Mouse (Mus musculus) heart, embryonic 16.5 days (tissue): ENCODE results near the gene Top1. TPM values are rescaled to one million over a fixed set of nuclear protein-coding genes. Genes with fewer than 3 reads are reported as not detected.

Experiments
- ATAC-seq: fragments of 200-750 bp; cut with Nextera tagmentation; replicated peaks from 2 replicates; pipeline ENCODE4 v1.8.0; 2017; ENCODE audit warnings: moderate number of reproducible peaks; ENCODE audit not compliant: insufficient read depth, low FRiP score; ENCODE audit errors: extremely low read depth
- H3K27ac ChIP-seq: fragments of 300-500 bp; sonication (generic); 2 replicates; pipeline ENCODE4 v1.5.1; 2014; ENCODE audit warnings: mild to moderate bottlenecking, low read length, control low read depth, moderate library complexity
- H3K27me3 ChIP-seq: fragments of 300-500 bp; sonication (generic); 2 replicates; pipeline ENCODE4 v1.6.1; 2014; ENCODE audit warnings: low read length, mixed read lengths; ENCODE audit not compliant: control insufficient read depth, insufficient read depth
- H3K36me3 ChIP-seq: fragments of 300-500 bp; sonication (generic); 2 replicates; pipeline ENCODE4 v1.6.1; 2014; ENCODE audit not compliant: control insufficient read depth, insufficient read depth
- H3K4me1 ChIP-seq: fragments of 300-500 bp; sonication (generic); 2 replicates; pipeline ENCODE4 v1.6.1; 2014; ENCODE audit warnings: low read length, mixed read lengths; ENCODE audit not compliant: control insufficient read depth, insufficient read depth
- H3K4me2 ChIP-seq: fragments of 300-500 bp; sonication (generic); 2 replicates; pipeline ENCODE4 v1.6.1; 2014; ENCODE audit warnings: low read depth, mild to moderate bottlenecking, control low read depth, low read length
- H3K4me3 ChIP-seq: fragments of 300-500 bp; sonication (generic); 2 replicates; pipeline ENCODE4 v1.5.1; 2014; ENCODE audit warnings: mild to moderate bottlenecking, control low read depth, low read length
- H3K9ac ChIP-seq: fragments of 300-500 bp; sonication (generic); 2 replicates; pipeline ENCODE4 v1.6.1; 2014; ENCODE audit warnings: low read length, control low read depth
- H3K9me3 ChIP-seq: fragments of 300-500 bp; sonication (generic); replicated peaks from 2 replicates; pipeline ENCODE4 v1.6.1; 2016; ENCODE audit warnings: low read length; ENCODE audit not compliant: control insufficient read depth
- WGBS: fragments of 180-500 bp; shearing (Covaris S2); extraction: QIAGEN DNeasy Blood & Tissue Kit; methylation state at CpG from one replicate; pipeline ENCODE4 v1.1.7; 2014; 5-methylcytosine and 5-hydroxymethylcytosine counted together
- polyA plus RNA-seq: library from polyadenylated mRNA; unstranded; fragments of >200 nt; fragmentation: Nextera tagmentation; extraction: Ambion mirVana; gene quantifications from 2 replicates; pipeline ENCODE4 v1.2.1, GENCODE M21; 2015

Top1 gene
- polyA plus RNA-seq, 1 experiment from 2014 or later, result 48.7 TPM

DNA sequence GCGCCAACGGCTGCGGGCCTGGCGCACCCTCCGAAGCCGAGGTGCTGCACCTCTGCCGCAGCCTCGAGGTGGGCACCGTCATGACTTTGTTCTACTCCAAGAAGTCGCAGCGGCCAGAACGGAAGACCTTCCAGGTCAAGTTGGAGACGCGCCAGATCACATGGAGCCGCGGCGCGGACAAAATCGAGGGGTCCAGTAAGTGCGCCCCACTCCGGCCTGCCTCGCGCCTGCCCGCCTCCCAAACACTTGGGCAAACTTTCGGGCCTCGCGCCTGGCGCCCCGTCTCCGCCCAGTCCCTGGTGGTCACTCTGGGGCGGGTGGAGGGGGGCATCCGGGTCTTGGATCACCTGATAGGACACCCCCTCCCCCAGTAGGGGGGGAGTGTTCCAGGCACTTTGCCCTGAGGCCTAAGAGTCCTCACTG, 86.2 kb downstream of the Top1 start:
- Histone ChIP-seq H3K36me3 (peaks cover 5% of the 10 kb centered on the region), H3K4me3 (peak overlapping the region; percentile 93), H3K27ac (peak overlapping the region; percentile 91), H3K9ac (peak overlapping the region; percentile 97), H3K27me3 (no peaks in the 10 kb centered on the region), H3K4me1 (peaks cover 43% of the 10 kb centered on the region), H3K4me2 (peak overlapping the region; percentile 79), H3K9me3 (no peaks in the 10 kb centered on the region)
- peak; percentile 29 for ATAC-seq
- WGBS, result under 1% methylated on average over 32 of the region's 32 CpGs

DNA sequence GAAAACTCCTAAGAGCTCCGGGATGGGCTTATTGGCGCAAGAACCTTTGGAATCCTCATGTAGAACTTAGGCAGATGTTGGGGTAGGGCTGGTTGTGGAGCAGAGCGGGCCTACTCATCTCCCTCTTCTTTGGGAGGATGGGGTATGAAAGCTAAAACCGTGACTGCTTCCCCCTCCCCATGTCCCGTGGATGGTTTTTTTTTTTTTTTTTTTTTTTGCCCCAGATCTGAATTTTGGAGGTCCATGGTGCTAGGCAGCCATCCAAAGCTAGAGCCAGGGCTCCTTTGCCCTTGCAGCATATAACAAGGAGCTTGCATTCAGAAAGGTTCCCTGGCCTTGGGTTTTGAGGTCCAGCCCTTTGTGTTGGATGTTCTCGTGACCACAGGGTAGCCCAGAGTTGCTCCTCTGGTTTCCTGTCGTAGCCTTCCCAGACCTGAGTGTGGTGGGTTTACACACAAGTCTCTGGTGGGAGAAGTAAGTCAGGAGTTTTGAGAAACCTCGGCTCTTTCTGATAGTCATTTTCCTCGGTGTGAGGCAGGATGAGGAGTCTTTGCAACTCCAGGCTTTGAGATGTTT, 86.8 kb downstream of the Top1 start:
- Histone ChIP-seq H3K9ac (peak overlapping the region; percentile 97), H3K4me1 (peaks cover 43% of the 10 kb centered on the region), H3K4me2 (peak overlapping the region; percentile 79), H3K36me3 (peaks cover 5% of the 10 kb centered on the region), H3K9me3 (no peaks in the 10 kb centered on the region), H3K4me3 (peak overlapping the region; percentile 93), H3K27ac (peak overlapping the region; percentile 91), H3K27me3 (no peaks in the 10 kb centered on the region)
- WGBS, result 27% methylated on average over 9 of the region's 9 CpGs
- ATAC-seq, result no peak

DNA sequence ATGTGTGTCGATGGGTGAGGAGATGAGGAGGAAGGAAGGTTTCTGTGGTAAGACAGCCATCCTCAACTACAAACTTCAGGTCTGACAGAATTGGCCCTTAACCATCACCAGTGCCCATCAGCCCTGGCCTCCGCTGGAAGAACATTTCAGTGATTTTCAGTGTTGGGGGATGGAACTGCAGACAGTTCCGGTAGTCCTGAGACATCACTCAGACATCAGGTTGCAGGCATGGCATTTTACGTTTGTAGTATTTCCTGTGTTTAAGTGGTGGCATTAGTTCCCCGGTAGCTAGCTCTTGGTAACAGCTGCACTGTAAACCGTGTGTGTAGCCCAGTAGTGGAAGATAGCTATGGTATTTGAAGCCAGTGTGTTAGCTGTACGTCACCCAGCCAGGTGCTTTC, 87.4 kb downstream of the Top1 start:
- H3K4me3 ChIP-seq, result peak overlapping the region; percentile 93
- WGBS, result 25% methylated on average over 7 of the region's 7 CpGs
- no peak for ATAC-seq
- 0 out of 2 replicates have a peak overlapping the region, but pooled peaks have one; percentile 91 for H3K27ac ChIP-seq
- no peaks in the 10 kb centered on the region for H3K27me3 ChIP-seq
- H3K36me3 ChIP-seq, result peaks cover 5% of the 10 kb centered on the region
- no peaks in the 10 kb centered on the region for H3K9me3 ChIP-seq
- peak overlapping the region; percentile 97 for H3K9ac ChIP-seq
- H3K4me1 ChIP-seq, result peaks cover 49% of the 10 kb centered on the region
- peak overlapping the region; percentile 79 for H3K4me2 ChIP-seq

DNA sequence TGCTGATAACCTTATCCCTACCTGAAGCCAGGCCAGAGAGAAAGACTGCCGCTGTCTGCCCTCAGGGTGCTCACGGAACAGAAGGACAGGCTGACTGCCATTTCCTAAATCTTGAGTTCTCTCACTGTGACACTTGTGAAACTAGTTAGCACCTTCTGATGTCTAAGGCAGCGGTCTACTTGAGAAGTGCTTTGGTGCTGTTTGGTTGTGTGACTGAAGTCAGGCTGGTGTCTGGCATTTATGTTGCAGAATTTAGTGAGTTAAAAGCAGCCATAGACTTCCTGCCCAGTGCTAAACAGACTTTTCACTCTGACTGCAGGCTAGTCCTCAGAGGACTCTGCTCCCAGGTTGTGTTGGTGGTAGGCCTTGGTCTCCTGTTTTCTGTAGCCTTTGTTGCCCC, 88.6 kb downstream of the Top1 start:
- no peak overlapping the region for H3K4me3 ChIP-seq

DNA sequence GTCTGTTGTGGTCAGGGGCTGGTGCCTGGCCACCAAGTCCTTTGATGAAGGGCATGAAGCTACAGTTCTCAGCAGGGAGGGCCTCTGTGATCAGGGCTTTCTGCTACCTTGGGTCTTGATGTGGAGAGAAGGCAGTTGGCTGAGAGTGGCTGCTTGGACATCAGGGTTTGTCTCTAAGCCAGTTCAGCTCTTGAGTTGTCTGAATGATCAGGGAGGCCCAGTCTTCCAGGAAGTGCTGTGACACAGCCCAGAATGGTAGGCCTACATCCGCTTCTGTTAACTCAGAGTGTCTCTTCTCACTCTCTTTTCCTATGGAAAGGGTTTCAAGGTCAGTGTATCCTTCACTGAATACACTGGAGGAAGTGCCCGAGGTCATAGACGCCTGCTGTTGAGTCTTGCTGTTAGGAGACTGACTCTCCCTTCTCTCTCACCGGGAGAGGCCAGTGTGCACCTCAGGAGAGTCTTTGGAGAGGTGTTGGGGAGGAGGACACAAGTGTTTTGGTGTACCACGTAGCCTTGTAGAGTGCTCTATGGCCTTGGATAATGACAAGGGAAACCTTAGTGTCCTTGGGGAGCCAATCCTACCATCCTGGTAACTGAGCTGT, 90.1 kb downstream of the Top1 start:
- Histone ChIP-seq H3K27me3 (no peaks in the 10 kb centered on the region), H3K4me1 (peaks cover 70% of the 10 kb centered on the region), H3K9ac (no peak overlapping the region), H3K9me3 (no peaks in the 10 kb centered on the region), H3K4me3 (no peak overlapping the region), H3K27ac (peak overlapping the region; percentile 60), H3K4me2 (no peak overlapping the region), H3K36me3 (peaks cover 5% of the 10 kb centered on the region)
- WGBS, result 44% methylated on average over 5 of the region's 5 CpGs
- ATAC-seq, result no peak

More for the DNA sequence above, 88.6 kb downstream of the Top1 start:
- Histone ChIP-seq H3K4me1 (peaks cover 60% of the 10 kb centered on the region), H3K27me3 (no peaks in the 10 kb centered on the region), H3K27ac (no peak overlapping the region), H3K9me3 (no peaks in the 10 kb centered on the region), H3K4me2 (peak overlapping the region; percentile 79), H3K36me3 (peaks cover 5% of the 10 kb centered on the region), H3K9ac (peak overlapping the region; percentile 97; the same call in 1 of the 2 replicates)
- WGBS, result 74% methylated on average over 3 of the region's 3 CpGs
- ATAC-seq, result no peak

DNA sequence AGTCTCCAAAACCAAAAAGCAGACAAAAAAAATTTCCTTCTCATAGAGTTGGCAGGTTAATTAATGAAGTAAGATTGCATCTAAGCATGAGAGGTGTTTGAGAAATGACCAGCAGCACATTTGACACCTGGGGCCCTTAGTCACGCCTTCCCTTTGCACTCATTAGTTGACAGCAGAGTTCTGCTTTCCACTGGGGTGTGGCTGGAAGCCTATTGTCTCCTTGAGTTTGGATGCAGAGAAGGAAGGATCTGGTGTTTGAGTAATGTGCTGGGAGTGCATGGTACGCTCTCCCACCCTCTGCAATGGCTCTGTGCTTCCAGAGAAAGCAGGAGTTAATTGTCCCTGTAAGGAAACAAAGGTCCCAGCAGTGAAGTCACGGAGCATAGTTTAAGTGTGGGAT, 90.8 kb downstream of the Top1 start:
- Histone ChIP-seq H3K36me3 (peaks cover 5% of the 10 kb centered on the region), H3K27me3 (no peaks in the 10 kb centered on the region), H3K4me3 (no peak overlapping the region), H3K4me1 (peaks cover 72% of the 10 kb centered on the region), H3K27ac (no peak overlapping the region; the same call in 1 of the 2 replicates), H3K9ac (no peak overlapping the region), H3K9me3 (no peaks in the 10 kb centered on the region), H3K4me2 (no peak overlapping the region)
- ATAC-seq, result no peak
- 83% methylated on average over 3 of the region's 3 CpGs for WGBS

DNA sequence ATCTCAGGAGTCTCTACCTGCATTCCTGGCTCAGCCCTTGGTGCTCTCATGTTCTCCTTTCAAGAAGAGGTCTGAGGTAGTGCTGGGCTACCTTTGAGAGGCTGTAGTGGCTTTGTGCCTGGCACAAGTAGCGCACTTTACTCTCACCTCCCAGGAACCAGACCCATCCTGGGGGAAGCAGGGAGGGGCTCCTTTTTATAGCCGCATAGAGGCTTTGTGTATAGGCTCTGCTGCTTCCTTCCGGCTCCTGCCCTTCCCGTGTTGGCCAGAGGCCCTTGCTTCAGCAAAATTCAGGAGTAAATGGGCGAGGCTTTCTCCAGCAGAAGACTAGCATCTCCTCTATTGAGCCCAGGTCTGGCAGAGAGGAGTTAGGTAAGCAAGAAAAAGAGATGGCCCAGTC, 92.7 kb downstream of the Top1 start:
- peak overlapping the region; percentile 19; the same call in 1 of the 2 replicates for H3K9ac ChIP-seq

DNA sequence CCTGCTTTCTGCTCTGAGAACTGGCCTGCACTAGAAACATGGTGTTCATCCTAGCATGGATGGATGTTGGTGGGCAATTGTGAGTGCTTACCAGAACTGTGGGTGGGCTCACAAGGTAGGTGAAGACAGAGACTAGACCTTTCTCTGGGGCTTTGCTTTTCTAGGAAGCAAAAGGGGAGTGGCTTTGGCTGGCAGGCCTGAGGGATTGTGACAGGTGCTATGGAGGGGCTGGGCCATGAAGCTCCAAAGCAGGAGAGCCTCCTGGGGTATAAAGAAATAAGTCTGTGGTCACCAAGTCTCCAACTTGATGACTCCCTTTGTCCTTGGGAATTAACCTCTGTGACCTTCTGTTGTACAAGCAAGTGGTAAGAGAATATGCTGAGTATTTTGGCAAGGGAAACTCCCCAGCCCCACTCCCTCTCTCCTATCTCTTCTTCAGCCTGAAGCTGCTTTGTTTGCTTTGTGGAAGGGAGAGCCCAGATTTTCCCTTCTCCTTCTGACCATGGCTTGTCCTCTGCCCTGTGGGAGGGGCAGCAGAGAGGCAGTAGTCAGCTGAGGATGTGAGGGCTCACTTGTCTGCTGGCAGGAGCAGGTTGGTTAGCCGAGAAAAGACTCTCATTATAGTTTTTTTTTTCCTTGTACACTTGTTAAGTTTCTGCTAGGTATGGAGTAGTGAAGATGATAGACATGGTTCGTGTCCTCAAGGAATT, 94.1 kb downstream of the Top1 start:
- no peak overlapping the region for H3K4me3 ChIP-seq
- 0 out of 2 replicates have a peak, but pooled peaks have one; percentile 17 for ATAC-seq
- H3K4me1 ChIP-seq, result peaks cover 70% of the 10 kb centered on the region
- H3K36me3 ChIP-seq, result peaks cover 3% of the 10 kb centered on the region
- no peaks in the 10 kb centered on the region for H3K9me3 ChIP-seq
- H3K27me3 ChIP-seq, result no peaks in the 10 kb centered on the region
- no peak overlapping the region for H3K4me2 ChIP-seq
- WGBS, result 39% methylated on average over 2 of the region's 2 CpGs
- peak overlapping the region; percentile 58 for H3K27ac ChIP-seq
- H3K9ac ChIP-seq, result peak overlapping the region; percentile 23; the same call in 1 of the 2 replicates

More for the DNA sequence above, 92.7 kb downstream of the Top1 start:
- WGBS, result 46% methylated on average over 5 of the region's 5 CpGs
- H3K27ac ChIP-seq, result peak overlapping the region; percentile 35
- no peaks in the 10 kb centered on the region for H3K9me3 ChIP-seq
- H3K36me3 ChIP-seq, result peaks cover 5% of the 10 kb centered on the region
- peak overlapping the region; percentile 5; the same call in 1 of the 2 replicates for H3K4me2 ChIP-seq
- no peak for ATAC-seq
- H3K4me1 ChIP-seq, result peaks cover 71% of the 10 kb centered on the region
- no peaks in the 10 kb centered on the region for H3K27me3 ChIP-seq
- H3K4me3 ChIP-seq, result no peak overlapping the region
